Mouse (Mus musculus) embryonic facial prominence, embryonic 14.5 days (tissue): ENCODE results near the gene Tpsb2. TPM values are rescaled to one million over a fixed set of nuclear protein-coding genes. Genes with fewer than 3 reads are reported as not detected.

ENCODE experiments used
- ATAC-seq: fragments of 200-750 bp; cut with Nextera tagmentation; 2 replicates; pipeline ENCODE4 v1.8.0; 2017; ENCODE audit warnings: low read depth, moderate number of reproducible peaks, moderate TSS enrichment
- DNase-seq: peaks from one replicate; pipeline ENCODE4 v3.0.0-alpha.2; 2015; ENCODE audit warnings: low spot score
- H3K27ac ChIP-seq: fragments of 300-500 bp; sonication (generic); replicated peaks from 2 replicates; pipeline ENCODE4 v1.5.1; 2014; ENCODE audit warnings: low read depth, mild to moderate bottlenecking, low read length, moderate library complexity
- H3K27me3 ChIP-seq: fragments of 300-500 bp; sonication (generic); replicated peaks from 2 replicates; pipeline ENCODE4 v1.6.1; 2014; ENCODE audit warnings: low read length; ENCODE audit not compliant: control insufficient read depth, insufficient read depth
- H3K36me3 ChIP-seq: fragments of 300-500 bp; sonication (generic); 2 replicates; pipeline ENCODE4 v1.6.1; 2014; ENCODE audit warnings: low read length, mixed read lengths; ENCODE audit not compliant: control insufficient read depth, insufficient read depth
- H3K4me1 ChIP-seq: fragments of 300-500 bp; sonication (generic); 2 replicates; pipeline ENCODE4 v1.6.1; 2014; ENCODE audit warnings: antibody characterized with exemption, low read length; ENCODE audit not compliant: control insufficient read depth, insufficient read depth
- H3K4me2 ChIP-seq: fragments of 300-500 bp; sonication (generic); 2 replicates; pipeline ENCODE4 v1.6.1; 2014; ENCODE audit warnings: low read depth, mild to moderate bottlenecking, low read length, moderate library complexity, mixed read lengths
- H3K4me3 ChIP-seq: fragments of 300-500 bp; sonication (generic); 2 replicates; pipeline ENCODE4 v1.5.1; 2014; ENCODE audit warnings: low read depth, mild to moderate bottlenecking, low read length
- H3K9ac ChIP-seq: fragments of 300-500 bp; sonication (generic); 2 replicates; pipeline ENCODE4 v1.6.1; 2014; ENCODE audit warnings: low read depth, mild to moderate bottlenecking, low read length, moderate library complexity, mixed read lengths
- H3K9me3 ChIP-seq: fragments of 300-500 bp; sonication (generic); 2 replicates; pipeline ENCODE4 v1.6.1; 2016; ENCODE audit warnings: low read length; ENCODE audit not compliant: control insufficient read depth
- WGBS: fragments of 180-500 bp; shearing (Covaris S2); extraction: QIAGEN DNeasy Blood & Tissue Kit; methylation state at CpG from one replicate; pipeline ENCODE4 v1.1.7; 2014; 5-methylcytosine and 5-hydroxymethylcytosine counted together
- polyA plus RNA-seq: library from polyadenylated mRNA; unstranded; fragments of >200 nt; fragmentation: Nextera tagmentation; extraction: Ambion mirVana; gene quantifications from 2 replicates; pipeline ENCODE4 v1.2.1, GENCODE M21; 2014

The Tpsb2 gene
- polyA plus RNA-seq, 1 experiment from 2014 or later = 101 TPM

DNA sequence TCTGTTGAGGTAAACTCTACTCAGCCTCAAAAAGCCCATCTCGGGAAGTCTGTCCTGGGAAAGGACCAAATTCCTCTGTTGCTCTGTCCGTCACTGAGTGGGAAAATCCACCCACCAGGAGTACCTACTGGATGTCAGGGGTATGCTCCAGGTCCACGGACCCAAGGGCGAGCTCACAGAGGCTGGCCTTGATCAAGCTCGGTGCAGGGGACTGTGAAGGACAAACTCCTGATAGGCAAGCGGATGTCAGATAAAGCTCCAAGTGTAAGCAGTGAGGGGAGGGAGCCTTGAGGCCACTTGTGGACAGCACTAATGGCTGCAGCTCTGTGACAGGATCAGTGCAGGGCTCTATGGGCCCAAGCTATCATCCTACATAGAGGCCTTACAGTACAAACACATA lies 44.1 kb downstream of the Tpsb2 start:
- 0 out of 2 replicates have a peak overlapping the region, but pooled peaks have one; percentile 13 for H3K27ac ChIP-seq
- H3K9me3 ChIP-seq = no peaks in the 10 kb centered on the region
- no peak overlapping the region for H3K4me3 ChIP-seq

DNA sequence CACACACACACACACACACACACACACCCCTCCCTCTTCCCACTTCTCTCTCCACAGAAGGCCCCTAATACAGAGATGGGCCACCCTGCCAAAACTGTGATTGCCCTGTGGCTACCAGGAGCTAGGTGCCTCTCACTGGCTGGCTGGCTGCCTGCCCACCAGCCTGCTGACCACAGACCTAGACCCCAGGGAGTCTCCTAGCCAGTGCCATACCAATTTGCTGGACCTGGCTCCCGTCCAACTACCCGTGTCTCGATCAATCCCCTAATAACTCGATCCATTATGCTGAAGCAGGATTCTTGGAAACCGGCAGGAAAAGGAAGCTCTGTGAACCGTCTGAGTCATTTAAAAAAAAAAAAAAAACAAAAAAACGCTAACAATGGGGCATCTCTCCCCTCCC lies 44.7 kb downstream of the Tpsb2 start:
- Histone ChIP-seq H3K9ac (no peak overlapping the region), H3K4me2 (no peak overlapping the region), H3K27ac (no peak overlapping the region), H3K27me3 (no peaks in the 10 kb centered on the region), H3K4me1 (peaks cover 42% of the 10 kb centered on the region), H3K4me3 (no peak overlapping the region), H3K9me3 (no peaks in the 10 kb centered on the region), H3K36me3 (no peaks in the 10 kb centered on the region)
- WGBS = 23% methylated on average over 7 of the region's 7 CpGs
- DNase-seq = no peak
- no peak for ATAC-seq

More for the DNA sequence above, 44.1 kb downstream of the Tpsb2 start:
- DNase-seq (no peak), ATAC-seq (no peak)
- Histone ChIP-seq H3K4me1 (peaks cover 42% of the 10 kb centered on the region), H3K9ac (no peak overlapping the region), H3K36me3 (no peaks in the 10 kb centered on the region), H3K27me3 (no peaks in the 10 kb centered on the region), H3K4me2 (no peak overlapping the region)
- WGBS = 80% methylated on average over 6 of the region's 6 CpGs

- H3K36me3 ChIP-seq = no peaks in the 10 kb centered on the region
- H3K4me2 ChIP-seq = no peak overlapping the region
- no peak for DNase-seq
- no peak overlapping the region for H3K4me3 ChIP-seq
- 45% methylated on average over 4 of the region's 4 CpGs for WGBS
- H3K9ac ChIP-seq = no peak overlapping the region
- no peaks in the 10 kb centered on the region for H3K27me3 ChIP-seq
- H3K4me1 ChIP-seq = peaks cover 42% of the 10 kb centered on the region
- H3K27ac ChIP-seq = no peak overlapping the region
- H3K9me3 ChIP-seq = no peaks in the 10 kb centered on the region
- ATAC-seq = no peak
These were observed 45.1 kb downstream of the Tpsb2 start for GRCm38 (mm10) chr17:25411251-25411650.

GRCm38 (mm10) chr17:25414209-25414608 lies 48.1 kb downstream of the Tpsb2 start:
- Histone ChIP-seq H3K27me3 (no peaks in the 10 kb centered on the region), H3K27ac (no peak overlapping the region), H3K4me2 (no peak overlapping the region), H3K9ac (no peak overlapping the region), H3K36me3 (no peaks in the 10 kb centered on the region), H3K9me3 (no peaks in the 10 kb centered on the region), H3K4me3 (no peak overlapping the region), H3K4me1 (peaks cover 48% of the 10 kb centered on the region)
- DNase-seq (no peak), ATAC-seq (no peak)
- 63% methylated on average over 4 of the region's 4 CpGs for WGBS

DNA sequence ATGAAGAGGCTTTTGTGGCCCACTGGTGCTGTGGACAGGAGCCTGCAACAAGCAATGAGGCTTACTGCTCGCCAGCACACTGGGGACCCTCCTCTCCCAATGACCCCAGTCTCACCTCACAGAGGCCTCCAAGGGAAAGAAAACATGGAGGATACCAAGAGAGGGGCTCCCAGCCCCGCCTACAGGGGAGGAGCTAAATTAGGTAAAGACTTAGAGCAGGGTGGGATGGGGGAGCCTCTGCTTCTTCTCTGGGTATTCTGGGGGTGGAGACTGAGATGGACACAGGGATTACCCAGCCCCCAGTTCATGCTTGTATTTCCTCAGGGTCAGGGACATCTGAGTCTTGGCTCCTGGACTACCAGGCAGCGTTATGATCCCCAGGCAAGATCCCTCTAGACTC lies 48.8 kb downstream of the Tpsb2 start:
- Histone ChIP-seq H3K4me2 (no peak overlapping the region), H3K27ac (peak overlapping the region; percentile 65; the same call in 1 of the 2 replicates), H3K9me3 (no peaks in the 10 kb centered on the region), H3K36me3 (no peaks in the 10 kb centered on the region), H3K4me1 (peaks cover 47% of the 10 kb centered on the region), H3K4me3 (no peak overlapping the region), H3K9ac (no peak overlapping the region), H3K27me3 (no peaks in the 10 kb centered on the region)
- DNase-seq (no peak), ATAC-seq (no peak)
- WGBS = 12% methylated on average over 3 of the region's 3 CpGs

DNA sequence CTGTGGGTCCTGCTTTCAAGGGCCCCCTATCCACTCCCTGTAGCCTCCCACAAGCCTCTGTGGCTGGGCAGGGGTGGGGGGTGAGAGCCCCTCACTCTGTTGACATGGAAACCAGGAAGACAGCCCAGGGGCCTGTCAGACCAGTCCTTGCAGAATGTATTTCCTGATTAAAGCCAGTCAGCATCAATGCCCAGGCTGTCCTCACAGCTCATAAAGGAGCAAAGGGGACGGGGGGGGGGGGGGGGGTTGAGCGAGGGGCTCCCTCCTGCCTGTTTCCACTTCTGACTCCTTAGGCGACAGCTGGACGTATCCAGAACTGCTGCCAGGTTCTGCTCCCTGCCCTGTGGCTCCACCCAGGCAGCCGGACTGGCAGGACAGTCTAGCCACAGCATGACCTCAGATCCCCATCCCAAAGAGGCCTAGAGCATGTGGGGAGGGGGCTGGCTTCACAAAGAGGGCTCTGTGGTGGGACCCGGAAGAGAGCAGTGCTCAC lies 49.4 kb downstream of the Tpsb2 start:
- 2% methylated on average over 3 of the region's 6 CpGs for WGBS
- Histone ChIP-seq H3K36me3 (no peaks in the 10 kb centered on the region), H3K9ac (no peak overlapping the region), H3K27ac (peak overlapping the region; percentile 65), H3K27me3 (no peaks in the 10 kb centered on the region), H3K4me3 (no peak overlapping the region), H3K4me1 (peaks cover 42% of the 10 kb centered on the region), H3K9me3 (no peaks in the 10 kb centered on the region), H3K4me2 (peak overlapping the region; percentile 29; the same call in 1 of the 2 replicates)
- ATAC-seq (peak; percentile 55), DNase-seq (peak; percentile 59)

- no peaks in the 10 kb centered on the region for H3K9me3 ChIP-seq
- no peak overlapping the region for H3K4me2 ChIP-seq
- H3K27me3 ChIP-seq = no peaks in the 10 kb centered on the region
- H3K9ac ChIP-seq = no peak overlapping the region
- ATAC-seq = peak; percentile 7; the same call in 1 of the 2 replicates
- H3K4me1 ChIP-seq = peaks cover 38% of the 10 kb centered on the region
- peak; percentile 55 for DNase-seq
- H3K36me3 ChIP-seq = no peaks in the 10 kb centered on the region
- 21% methylated on average over 3 of the region's 3 CpGs for WGBS
- H3K4me3 ChIP-seq = no peak overlapping the region
- peak overlapping the region; percentile 65 for H3K27ac ChIP-seq
These were observed 50.1 kb downstream of the Tpsb2 start for GRCm38 (mm10) chr17:25416219-25416618.

DNA sequence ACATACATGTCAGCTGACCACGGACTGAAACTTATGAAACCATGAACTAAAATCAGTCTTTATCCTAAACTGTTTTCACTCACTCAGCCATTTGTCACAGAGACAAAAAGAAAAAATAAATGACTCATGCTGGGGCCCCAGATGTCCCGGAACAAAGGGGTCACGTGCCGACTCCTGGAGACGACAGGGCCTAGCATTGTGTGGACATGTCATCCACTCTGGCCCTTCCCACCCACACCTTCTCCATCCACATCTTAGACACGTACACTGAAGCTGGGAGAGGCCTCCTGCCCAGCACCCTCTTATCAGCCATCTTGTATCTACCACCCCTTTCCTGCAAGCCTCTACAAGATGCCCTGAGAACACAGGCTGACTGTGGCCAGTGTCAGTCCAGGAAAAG lies 51.9 kb downstream of the Tpsb2 start:
- no peak for ATAC-seq
- Histone ChIP-seq H3K9me3 (no peaks in the 10 kb centered on the region), H3K4me2 (no peak overlapping the region), H3K36me3 (no peaks in the 10 kb centered on the region), H3K27ac (no peak overlapping the region), H3K4me3 (no peak overlapping the region), H3K9ac (no peak overlapping the region), H3K27me3 (no peaks in the 10 kb centered on the region), H3K4me1 (peaks cover 35% of the 10 kb centered on the region)
- no peak for DNase-seq
- 84% methylated on average over 6 of the region's 6 CpGs for WGBS
